Mouse (Mus musculus) fat pad, adult 2 months (tissue): ENCODE results near the gene Arl10.
A peak's percentile ranks its signal among the peaks of the same experiment; 100 is the strongest.

ENCODE experiments used
- DNase-seq: peaks from one replicate; pipeline ENCODE4 v3.0.0-alpha.2; 2011; ENCODE audit warnings: low read depth, low spot score; ENCODE audit errors: extremely low read depth

Gene Arl10

DNA sequence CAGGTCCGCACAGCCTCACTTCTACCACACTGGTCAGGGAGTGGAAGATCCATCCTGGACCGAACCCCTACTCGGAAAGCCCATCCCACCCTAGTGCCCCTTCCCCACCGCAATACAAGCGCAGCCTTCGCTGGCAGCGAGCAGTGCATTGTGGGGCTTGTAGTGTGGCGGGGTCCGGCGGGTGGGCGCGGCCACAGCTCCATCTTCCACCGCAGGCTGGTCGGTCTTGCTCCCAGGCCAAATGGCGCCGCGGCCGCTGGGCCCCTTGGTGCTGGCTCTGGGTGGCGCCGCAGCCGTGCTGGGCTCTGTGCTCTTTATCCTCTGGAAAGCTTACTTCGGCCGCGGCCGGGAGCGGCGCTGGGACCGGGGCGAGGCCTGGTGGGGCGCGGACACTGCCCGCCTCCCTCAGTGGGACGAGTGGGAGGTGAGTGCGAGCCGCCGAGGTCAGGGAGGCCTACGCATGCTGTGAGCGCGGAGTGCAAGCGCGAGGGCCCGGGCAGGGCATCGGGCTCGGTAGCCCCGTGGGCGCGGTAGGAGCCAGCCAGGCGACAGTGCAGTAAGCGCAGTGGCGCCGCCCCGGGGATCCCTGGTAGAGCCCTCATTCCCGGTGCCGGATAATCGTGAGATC is at the start of gene Arl10:
TSS of gene Arl10 (plus strand) at position 162 of the 628 bp plus-strand sequence.
- no peak for DNase-seq

DNA sequence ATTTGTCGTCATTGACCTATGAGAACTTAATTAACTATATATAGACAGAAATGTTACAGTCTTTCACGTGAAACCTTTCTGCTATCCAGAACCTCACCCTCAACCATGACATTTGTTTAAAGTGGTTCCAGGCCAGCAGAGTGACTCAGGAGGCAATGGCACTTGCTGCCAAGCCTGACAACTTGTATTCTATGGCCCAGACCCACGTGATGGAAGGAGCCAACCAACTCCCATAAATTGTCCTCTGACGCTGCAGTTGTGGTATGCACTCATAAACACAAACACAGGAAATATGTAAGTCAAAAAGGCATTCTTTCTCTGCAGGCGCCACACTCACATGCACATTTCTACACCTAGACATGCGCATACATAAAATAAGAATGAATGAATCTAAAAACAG is 47.7 kb upstream of the Arl10 start:
- no peak for DNase-seq

DNA sequence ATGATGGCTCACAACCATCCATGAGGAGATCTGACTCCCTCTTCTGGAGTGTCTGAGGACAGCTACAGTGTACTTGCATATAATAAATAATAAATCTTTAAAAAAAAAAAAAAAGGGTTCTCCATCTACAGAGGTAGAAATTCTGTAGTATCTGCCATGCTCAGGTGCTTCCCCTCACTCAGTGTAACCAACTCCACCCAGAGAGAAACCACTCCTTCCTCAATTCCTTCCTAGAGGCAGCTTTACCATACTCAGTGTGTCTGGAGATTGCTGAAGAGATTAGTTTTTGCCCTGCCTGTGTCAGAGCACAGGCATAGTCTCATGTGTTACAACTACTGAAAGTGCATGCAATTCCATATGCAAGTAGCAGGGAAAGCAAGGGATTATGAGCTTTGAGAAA is 42.7 kb upstream of the Arl10 start:
- no peak for DNase-seq

DNA sequence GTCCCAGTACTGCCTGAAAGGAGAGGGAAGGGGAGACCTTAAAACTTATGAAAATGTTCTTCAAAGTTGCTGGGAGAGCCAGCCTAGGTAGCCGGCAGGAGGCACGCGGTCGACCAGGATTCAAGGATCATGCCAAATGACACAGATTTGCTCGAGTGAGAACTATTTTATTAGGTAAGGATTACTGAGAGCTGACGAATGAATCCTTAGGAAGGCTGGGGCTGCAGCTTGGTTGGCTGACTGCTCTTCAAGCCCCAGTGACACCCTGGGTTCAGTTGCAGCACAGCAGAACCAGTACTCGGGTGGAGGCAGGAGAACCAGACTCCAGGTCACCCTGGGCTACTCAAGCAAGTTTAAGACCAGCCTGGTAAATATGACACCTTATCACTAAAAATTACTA is 26.8 kb upstream of the Arl10 start:
- no peak for DNase-seq

DNA sequence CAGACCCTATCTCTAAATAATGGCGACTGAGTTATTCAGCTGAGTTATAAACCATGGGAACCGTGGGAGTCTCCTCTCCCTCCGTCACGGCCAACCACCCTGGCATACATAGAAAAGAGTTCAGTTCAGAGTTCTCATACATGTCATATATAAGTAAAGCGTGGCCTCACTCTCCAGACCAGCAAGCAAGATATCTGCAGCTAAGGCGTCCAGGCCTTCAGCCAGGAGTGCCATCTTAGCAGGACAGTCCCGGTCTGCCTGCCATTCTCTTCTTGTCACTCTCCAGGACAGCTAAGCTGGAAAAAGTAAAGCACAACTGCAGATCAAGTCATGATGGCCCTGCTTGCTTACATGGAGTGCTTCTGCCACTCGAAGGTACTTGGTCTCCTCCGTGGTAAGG is 18.6 kb upstream of the Arl10 start:
- no peak for DNase-seq

DNA sequence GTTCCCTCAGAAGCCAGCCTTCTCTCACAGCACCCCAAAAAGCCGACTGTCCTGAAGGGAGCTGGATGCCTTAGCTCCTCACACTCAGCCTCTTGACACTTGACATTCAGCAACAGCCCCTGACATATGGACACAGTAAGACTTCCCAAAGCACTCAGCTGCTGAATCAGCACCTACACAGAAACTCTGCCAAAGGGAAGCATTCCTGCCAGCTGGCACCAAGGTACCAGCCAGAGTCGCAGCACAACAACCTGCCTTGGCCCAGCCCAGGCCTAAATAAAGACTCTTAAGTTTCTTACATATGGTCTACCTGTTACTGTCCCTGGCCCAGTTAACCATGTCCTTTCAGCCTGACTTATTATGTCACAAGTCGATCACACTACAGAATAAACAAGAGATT is 18.0 kb upstream of the Arl10 start:
- DNase-seq: no peak

DNA sequence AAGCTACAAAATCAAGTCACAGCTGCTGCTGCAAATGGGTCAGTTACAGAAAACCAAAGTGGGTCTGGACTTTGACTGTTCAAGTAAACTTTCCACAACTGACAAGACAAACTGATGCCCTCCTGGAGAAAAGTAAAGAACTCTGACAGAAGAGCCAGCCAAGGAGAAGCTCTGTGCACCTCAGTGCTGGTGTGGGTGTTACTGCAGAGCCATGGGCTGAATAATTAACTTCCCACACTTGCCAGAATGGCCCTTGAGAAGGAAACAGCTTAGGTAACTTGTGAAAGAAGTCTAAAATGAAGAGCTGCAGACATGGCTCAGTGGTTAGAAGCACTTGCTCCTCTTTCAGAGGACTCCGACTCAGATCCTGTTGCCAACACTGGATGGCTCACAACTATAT is 17.2 kb upstream of the Arl10 start:
- DNase-seq: no peak

DNA sequence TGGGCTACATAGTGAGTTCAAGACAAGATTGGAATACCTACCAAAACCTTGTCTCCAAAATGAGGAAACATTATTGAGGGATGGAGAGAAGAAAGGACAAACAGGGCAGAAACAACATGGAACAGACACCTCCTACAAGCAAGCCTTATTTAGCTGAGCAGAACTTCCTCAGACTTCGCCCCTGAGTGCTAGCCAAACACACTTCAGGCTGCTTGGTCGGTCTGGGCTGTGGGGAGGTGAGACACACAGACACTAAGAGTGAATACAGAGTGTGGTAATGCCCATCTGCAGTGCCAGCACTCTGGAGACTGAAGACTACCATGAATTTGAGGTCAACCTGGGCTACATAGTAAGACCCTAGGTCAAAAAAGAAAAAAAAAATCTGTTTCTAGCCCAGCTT is 15.2 kb upstream of the Arl10 start:
- no peak for DNase-seq

DNA sequence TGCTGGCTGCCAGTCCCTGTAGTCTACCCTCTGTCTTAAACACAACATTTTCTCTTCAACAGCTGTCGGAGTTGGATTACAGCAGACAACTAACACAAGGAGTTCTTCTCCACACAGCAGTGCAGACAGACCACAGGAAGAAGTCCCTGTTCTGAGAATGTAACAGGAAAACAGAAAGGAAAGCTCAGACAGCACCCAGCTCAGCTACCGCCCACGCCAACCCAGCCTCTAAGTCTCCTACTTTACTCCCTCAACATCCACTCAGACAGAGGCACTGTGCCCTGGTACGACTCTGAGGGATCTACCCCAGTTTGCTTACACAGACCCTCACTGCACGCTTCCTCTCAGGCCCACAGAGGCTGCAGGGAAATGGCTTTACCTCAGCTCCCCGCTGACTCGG is 14.2 kb upstream of the Arl10 start:
- DNase-seq: no peak

DNA sequence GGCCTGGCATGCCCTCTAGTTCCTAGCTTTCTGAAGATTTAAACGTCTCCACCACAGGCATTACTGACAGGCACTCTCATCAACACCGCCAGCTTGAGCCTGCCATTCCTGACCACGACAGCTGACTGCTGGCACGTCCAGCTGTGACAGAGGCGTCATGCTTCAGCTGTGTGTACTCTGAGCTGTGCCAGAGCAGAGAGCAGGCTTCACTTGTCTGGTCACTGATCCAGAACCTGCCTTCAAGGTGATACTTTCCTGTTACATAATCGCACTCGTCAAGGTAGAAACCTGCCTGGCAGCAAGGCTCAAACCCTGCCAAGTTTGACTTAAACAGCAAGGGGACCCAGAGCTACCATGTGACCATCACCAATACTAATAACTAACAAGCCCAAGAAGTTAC is 12.3 kb upstream of the Arl10 start:
- peak; percentile 90 for DNase-seq

DNA sequence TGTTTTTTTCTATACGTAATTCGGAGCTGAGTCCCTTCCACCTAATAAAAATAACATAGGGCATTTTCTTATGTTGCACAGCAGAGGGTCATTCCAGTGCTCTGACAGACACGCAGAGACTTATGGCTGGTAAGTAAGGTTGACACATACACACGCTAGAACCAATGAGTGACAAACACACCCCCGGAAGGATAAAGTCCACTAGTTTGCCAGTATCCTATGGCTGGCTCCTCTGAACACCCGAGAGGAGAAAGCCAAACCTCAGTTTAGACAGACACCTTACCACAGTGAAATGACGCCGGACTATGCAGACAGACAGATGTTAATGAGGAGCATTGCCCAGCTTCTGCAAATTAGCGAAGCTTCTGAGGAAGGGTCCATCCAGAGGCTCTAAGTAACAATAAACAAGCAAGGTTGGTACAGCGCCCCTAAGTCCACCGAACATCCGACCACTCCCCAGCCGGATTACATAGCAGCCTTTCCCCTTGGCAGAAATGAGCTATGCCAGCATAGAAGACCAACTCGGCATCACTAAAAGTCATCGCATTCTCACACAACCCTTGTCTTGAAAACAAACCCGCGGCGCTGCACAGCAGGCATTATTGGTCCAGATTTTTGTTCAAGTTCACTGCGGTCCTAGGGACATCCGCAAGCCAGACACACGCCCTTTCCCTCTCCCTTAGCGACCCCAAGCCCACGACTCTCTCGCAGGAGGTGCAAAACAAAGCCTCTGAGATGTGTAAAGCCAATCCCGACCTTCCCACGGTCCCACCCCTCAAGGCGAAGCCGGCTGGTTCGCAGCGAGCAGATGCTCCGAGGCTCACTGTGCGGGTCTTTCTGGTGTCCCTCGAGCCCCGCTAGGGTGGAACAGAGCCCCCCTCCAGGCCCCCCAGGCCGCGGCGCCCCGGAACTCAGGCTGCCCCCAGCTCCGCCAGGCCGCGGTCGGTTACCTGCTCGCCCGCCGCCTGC is 10.3 kb upstream of the Arl10 start:
- DNase-seq: no peak

DNA sequence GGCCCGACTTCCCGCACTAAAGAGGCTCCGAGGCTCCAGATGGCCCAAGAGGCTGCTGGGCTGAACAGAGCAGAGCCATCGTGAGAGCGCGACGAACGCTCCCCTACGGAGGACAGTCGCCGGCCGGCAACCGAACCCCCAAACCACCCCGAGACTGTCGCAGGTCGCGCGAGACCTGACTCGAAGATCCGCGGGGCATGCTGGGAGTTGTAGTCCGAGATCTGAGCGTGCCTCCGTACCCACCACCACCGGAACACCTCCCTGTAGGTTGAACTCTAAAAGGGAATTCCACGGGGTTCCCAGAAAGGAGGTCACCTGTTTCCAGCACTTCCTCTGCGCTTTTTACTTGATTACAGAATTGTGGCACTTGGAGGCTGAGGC is 9.6 kb upstream of the Arl10 start, which contains the start of gene 4833439L19Rik:
TSS of gene 4833439L19Rik (minus strand) at position 235 of the 381 bp plus-strand sequence.
- no peak for DNase-seq

DNA sequence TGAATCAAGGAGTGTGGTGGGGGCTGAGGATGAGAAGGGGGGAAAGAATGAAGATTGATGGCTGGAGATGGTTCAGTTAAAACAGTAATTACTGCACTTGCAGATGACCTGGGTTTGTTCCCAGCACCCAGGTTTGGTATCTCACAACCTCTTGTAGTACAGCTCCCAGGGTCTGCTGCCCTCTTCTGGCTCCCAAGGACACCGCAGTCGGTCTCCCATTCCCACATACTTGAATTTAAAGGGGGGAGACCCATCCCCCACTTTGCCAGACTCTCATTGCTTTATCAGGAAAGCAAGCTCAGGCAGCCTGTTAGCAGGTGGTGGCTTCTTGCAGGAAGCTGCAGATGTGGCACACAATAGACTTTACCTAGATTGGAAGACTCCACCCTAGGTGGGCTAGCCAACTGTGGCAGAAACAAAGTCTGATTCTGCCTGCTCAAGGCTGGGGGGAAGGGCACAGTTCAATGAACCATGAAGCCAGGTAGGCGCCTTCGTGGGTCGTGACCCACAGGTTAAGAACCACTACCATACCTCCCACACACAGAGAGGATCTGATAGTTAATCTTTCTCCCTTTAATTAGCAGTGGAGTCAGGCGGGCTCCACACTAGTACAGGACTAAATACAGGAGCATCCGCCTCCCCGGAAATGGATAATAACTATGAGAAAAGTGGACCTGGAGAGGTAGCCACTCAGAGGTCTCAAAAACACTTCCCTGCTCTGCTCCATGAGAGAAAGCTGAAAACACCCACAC is 9.0 kb upstream of the Arl10 start:
- DNase-seq: no peak

DNA sequence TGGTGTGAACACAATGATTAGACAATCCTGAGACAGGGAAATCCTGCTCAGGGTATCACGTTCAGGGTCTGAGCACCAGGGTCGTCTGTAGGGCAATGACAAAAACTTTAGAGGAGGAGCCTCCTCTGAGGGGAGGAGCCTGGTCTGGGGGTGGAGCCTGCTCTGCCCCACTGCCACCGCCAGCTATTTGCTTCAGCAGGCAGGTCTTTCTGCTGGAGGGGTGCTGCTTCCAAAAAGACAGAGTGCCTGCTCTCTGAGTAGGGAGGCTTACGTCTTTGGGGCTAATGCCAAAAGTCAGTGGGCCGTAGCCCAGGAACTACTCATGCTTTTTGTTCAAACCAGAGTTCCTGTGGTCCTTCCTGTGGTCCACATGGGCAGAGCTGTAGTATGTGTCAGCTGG is 6.4 kb upstream of the Arl10 start:
- no peak for DNase-seq

DNA sequence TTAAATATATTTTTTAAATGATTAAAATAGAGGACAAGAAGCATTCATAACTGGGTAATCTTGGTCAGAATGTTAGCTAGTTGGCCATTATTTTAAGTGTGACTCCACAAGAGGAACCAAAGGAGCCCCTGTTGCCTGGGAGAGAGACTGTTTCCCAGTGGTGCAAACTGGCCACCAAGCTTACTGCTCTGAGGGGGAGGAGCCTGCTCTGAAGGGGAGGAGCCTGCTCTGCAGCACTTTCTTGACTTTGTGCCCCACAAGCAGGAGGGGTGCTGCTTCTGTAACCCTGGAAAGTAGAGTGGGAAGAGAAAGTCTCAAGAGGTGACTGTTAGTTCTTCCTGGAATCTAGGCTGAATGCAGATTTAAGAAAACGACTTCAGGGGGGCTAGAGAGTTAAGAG is 5.5 kb upstream of the Arl10 start:
- no peak for DNase-seq

DNA sequence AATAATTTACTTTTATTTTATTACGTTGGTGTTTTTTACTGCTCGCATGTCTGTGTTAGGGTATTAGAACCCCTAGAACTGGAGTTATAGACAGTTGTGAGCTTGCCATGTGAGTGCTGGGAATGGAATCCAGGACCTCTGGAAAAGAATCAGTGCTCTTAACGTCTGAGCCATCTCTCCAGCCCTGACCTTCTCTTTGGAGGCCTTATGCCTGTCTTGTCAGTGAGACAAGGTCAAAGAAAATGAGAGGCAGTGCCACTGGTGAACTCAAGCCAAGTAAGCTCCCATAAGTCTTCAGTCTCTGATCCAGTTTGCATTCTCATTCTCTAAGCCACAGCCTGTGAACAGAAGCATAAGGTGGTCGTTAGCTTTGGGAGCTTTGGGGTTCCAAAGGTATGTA is 4.1 kb upstream of the Arl10 start:
- DNase-seq: no peak

DNA sequence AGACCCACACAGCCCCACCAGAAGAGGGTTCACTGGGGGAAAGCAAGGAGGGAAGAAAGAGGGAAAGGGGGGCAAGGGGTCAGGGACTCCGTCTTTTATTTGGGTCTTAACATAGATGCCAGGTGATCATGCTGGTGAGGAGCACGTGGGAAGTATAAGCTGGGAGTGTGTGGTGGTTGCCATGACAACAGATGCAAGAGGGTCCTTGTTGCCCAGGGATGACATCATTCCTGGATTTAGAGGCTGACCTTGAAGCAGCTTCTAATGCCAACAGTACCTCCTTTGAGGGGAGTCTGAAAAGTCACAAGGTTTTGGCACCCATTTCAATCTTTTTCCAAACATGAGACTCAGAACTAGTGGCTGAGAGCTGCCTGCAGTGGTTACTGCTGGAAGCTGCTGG is 3.2 kb upstream of the Arl10 start:
- no peak for DNase-seq

DNA sequence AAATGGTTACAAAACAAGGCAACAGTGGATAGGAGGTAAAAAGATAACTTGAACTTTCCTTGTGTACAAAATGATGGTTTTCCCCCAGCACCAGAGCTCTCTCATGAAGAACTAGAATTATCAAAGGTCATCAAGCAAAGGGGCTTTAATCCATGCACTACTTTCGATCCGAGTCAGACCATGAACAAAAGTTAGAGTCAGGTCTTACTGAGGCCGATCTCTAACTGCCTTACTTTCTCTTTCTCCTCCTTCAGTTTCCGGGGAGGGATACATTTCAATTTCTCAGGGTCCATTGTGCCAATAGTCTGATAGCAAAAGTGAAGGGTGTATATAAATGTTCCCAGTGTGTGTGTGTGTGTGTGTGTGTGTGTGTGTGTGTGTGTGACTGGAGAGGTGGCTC is 2.2 kb upstream of the Arl10 start:
- no peak for DNase-seq

DNA sequence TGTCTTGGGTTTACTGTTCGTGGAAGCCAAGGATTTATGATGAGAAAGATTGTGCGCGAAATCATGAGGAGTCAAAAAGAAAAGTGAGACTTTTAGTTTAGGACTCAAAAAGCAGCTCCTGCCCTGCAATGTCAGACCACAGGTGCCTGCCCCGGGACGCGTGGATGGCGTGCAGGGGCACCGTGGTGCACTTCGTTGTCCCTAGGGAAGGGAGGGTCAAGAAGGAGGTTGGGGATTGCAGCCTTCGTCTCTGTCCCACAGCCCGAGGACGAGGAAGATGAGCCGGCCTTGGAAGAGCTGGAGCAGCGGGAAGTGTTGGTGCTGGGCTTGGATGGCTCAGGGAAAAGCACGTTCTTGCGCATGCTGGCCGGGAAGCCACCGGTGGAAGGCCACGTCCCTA is 674 bp downstream of the Arl10 start:
- DNase-seq: no peak

DNA sequence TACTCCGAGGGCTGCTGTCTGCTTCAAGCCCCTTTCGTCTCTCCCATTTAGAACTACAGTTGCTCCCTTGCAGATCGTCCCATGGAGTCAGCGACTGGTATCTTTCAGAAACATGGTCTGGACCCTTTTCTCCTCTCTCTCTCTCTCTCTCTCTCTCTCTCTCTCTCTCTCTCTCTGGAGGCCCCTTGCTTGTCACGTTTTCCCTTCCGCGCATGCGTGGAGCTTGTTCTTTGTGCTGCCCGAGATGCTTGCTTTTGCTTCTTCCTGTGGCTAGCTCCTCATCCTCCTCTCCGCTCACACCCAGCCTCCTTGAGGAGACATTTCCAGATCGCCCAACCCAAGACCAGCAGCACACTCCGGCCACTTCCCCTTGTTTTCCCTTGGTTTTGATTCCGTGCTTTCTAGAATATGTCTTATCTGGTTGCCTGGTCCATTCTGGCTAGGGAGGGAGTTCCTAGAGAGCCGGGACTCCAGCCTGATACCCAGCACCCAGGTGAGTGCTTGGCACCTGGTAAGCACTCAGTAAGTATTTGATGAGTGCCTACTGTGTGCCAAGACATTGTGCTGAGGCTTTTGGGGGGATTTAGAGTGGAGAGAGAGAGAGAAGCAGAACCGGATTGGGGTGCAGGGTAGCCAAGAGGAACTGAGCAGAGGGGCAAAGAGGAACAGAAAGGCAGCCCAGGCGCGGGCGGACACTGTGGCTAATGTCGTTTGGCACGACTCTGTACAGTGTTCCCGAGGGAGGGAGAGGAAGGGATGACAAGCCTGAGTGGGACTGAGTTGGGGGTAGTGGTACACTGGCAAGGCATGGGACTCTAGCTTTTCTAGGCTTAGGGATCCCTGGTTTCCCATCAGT is 3.1 kb downstream of the Arl10 start:
- no peak for DNase-seq

DNA sequence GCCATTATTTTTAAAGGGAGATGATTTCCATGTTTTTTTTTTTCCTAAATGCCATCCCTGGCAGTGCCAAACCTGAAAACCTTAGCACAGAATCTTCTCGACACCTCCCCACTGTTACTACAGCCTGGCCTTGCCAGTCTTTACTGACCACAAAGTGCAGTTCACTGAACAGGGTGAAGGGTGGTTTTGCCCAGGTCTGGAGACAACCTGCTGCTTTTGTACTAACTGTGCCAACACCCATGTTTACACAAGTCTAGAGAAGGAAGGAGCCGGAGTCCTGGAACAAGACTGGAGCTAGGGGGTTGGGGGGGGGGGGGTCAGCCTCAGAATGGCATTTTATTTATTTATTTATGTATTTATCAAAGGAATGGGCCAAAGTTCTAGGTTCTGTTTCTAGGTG is 6.6 kb downstream of the Arl10 start:
- no peak for DNase-seq
